ENCODE assay signal across 12 mouse cellular contexts in the genomic region with DNA sequence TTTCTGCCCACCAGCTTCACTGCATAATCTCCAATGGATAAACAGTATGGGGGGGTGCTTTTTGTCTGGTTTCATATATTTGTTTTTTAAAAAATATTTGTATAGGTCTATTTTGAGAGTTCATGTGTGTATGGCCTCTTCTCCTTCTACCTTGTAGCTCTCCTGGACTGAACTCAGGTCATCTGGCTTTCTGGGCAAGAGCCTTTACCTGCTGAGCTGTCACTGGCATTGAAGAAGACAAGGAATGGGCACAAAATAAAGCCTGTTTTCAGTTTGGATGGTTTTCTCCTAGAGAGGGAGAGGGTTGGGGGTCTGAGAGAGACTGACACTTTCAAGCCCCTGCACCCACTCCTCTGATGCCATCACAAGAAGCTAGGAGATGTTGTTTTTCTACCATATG.
"Had no signal": no experiment of that assay in that cellular context is flagged by ENCODE, and none has a peak within 500 bp of the region (broad histone marks: within the 10 kb centered on the region; RNA-seq: fewer than 3 reads in every experiment).

No protein-coding gene starts in this region.

- DNase-seq: gastrocnemius, postnatal 14 days; gastrocnemius, postnatal 36 days; heart, adult 2 months; heart, postnatal 14 days; heart, postnatal 36 days; kidney, adult 11 months; kidney, adult 2 months; kidney, adult 9 months; kidney, postnatal 14 days; kidney, postnatal 36 days; liver; liver, embryonic 13.5 days had no signal
